Comparison of ENCODE assay signal across 9 mouse cellular contexts in genomic region chr15:97992027-97992711, GRCm38 (mm10). TPM values are rescaled to one million over a fixed set of nuclear protein-coding genes. Genes with fewer than 3 reads are reported as not detected.
DNase-seq lines count a peak whose midpoint lies in the region; ATAC-seq lines count a peak whose summit lies in the region.
"Had no signal": no experiment of that assay in that cellular context is flagged by ENCODE, and none has a peak within 500 bp of the region (broad histone marks: within the 10 kb centered on the region; RNA-seq: fewer than 3 reads in every experiment).

No protein-coding gene starts in this region.

- 28% methylated on average over 13 of the region's 13 CpGs for WGBS in forebrain, embryonic 11.5 days
- 45% methylated on average over 13 of the region's 13 CpGs for WGBS in liver, embryonic 11.5 days

- no peak overlapping the region for H3K4me3 ChIP-seq in forebrain, embryonic 11.5 days (ENCODE audit: low read depth, low read length)
- no peak overlapping the region for H3K4me3 ChIP-seq in liver, embryonic 11.5 days (ENCODE audit: low read depth, low read length)

- H3K27me3 ChIP-seq in forebrain, embryonic 11.5 days (ENCODE audit: control insufficient read depth, insufficient read depth, low read length), result no peaks in the 10 kb centered on the region
- peaks cover 3% of the 10 kb centered on the region; the same call in 1 of the 2 replicates for H3K27me3 ChIP-seq in liver, embryonic 11.5 days (replicated peaks; ENCODE audit: control insufficient read depth, insufficient read depth, low read length)

- H3K4me1 ChIP-seq in forebrain, embryonic 11.5 days (replicated peaks; ENCODE audit: control insufficient read depth, insufficient read depth, low read length), result peaks cover 37% of the 10 kb centered on the region
- peaks cover 14% of the 10 kb centered on the region for H3K4me1 ChIP-seq in liver, embryonic 11.5 days (replicated peaks; ENCODE audit: control insufficient read depth, insufficient read depth, low read length)

- H3K36me3 ChIP-seq in forebrain, embryonic 11.5 days (ENCODE audit: control insufficient read depth, insufficient read depth, low read length), result peaks cover 14% of the 10 kb centered on the region; the same call in 1 of the 2 replicates
- H3K36me3 ChIP-seq in liver, embryonic 11.5 days (ENCODE audit: control insufficient read depth, insufficient read depth, low read length), result no peaks in the 10 kb centered on the region

- H3K9ac ChIP-seq in forebrain, embryonic 11.5 days (ENCODE audit: low read length), result peak overlapping the region; percentile 65
- 0 out of 2 replicates have a peak overlapping the region, but pooled peaks have one; percentile 17 for H3K9ac ChIP-seq in liver, embryonic 11.5 days (ENCODE audit: low read depth, low read length)

- DNase-seq in cerebellum, postnatal 14 days, result peak; percentile 24 to 39
- no peak for DNase-seq in cerebellum, adult 18-20 months
- peak; percentile 59 for DNase-seq in 3T3-L1 (ENCODE audit: low read depth, low spot score)
- peak; percentile 66 for DNase-seq in forebrain, embryonic 11.5 days (ENCODE audit: low spot score)
- DNase-seq in liver, embryonic 11.5 days (ENCODE audit: low spot score), result no peak
- DNase-seq in frontal cortex, postnatal 14 days (ENCODE audit: low spot score in 2 of 2), result no peak
- no peak for DNase-seq in frontal cortex, postnatal 10 days (ENCODE audit: low spot score in 2 of 2)
- no peak for DNase-seq in layer of hippocampus, postnatal 14 days (ENCODE audit: low spot score in 2 of 2)

- H3K27ac ChIP-seq in forebrain, embryonic 11.5 days (ENCODE audit: low read depth, low read length), result peak overlapping the region; percentile 95
- peak overlapping the region; percentile 46; the same call in 1 of the 2 replicates for H3K27ac ChIP-seq in liver, embryonic 11.5 days (ENCODE audit: low read depth, low read length)
- H3K27ac ChIP-seq: macrophage had no signal

- peak overlapping the region; percentile 31; the same call in 1 of the 2 replicates for H3K4me2 ChIP-seq in forebrain, embryonic 11.5 days (ENCODE audit: low read depth, low read length, severe bottlenecking)
- peak overlapping the region; percentile 52 for H3K4me2 ChIP-seq in liver, embryonic 11.5 days

- ATAC-seq in forebrain, embryonic 11.5 days (replicated peaks; ENCODE audit: low FRiP score), result no peak
- ATAC-seq in liver, embryonic 11.5 days (replicated peaks; ENCODE audit: low FRiP score), result peak; percentile 28

- no peaks in the 10 kb centered on the region for H3K9me3 ChIP-seq in forebrain, embryonic 11.5 days (ENCODE audit: control insufficient read depth, low read length)
- no peaks in the 10 kb centered on the region for H3K9me3 ChIP-seq in liver, embryonic 11.5 days (ENCODE audit: control insufficient read depth, low read length)

RNA-seq across cellular contexts. Expression of gene Col2a1, which starts 12.3 kb away (rescaled TPM):
- 128 and 143 TPM in 2 replicates for polyA plus RNA-seq in forebrain, embryonic 11.5 days (2014; fragmentation: Nextera tagmentation; extraction: Ambion mirVana)
- polyA plus RNA-seq in liver, embryonic 11.5 days (2014; fragmentation: Nextera tagmentation; extraction: Ambion mirVana), result 6.5 and 7.0 TPM in 2 replicates
- 1 to 10 TPM in 1 of 2 experiments, under 1 TPM in 1; 0.69 to 1.2 TPM for total RNA-seq in layer of hippocampus, postnatal 14 days (2021)
- polyA plus RNA-seq: macrophage had no signal

RNA-seq across cellular contexts. Expression of gene Tmem106c, which starts 28.2 kb away (rescaled TPM):
- polyA plus RNA-seq in forebrain, embryonic 11.5 days (2014; fragmentation: Nextera tagmentation; extraction: Ambion mirVana), result 44.5 and 47.8 TPM in 2 replicates
- polyA plus RNA-seq in liver, embryonic 11.5 days (2014; fragmentation: Nextera tagmentation; extraction: Ambion mirVana), result 25.7 and 28.0 TPM in 2 replicates
- 10 to 100 TPM; 19.1 to 22.3 TPM for total RNA-seq in layer of hippocampus, postnatal 14 days (2021)

Comparison
In these comparisons a context has a peak if more than half of its experiments do, and no peak if none do; other contexts are left out.
1. DNase-seq: peak in cerebellum, postnatal 14 days (2 of 2), 3T3-L1 (single experiment) and forebrain, embryonic 11.5 days (single experiment); none in cerebellum, adult 18-20 months (0 of 2), liver, embryonic 11.5 days (single experiment), frontal cortex, postnatal 14 days (0 of 2), frontal cortex, postnatal 10 days (0 of 2) and layer of hippocampus, postnatal 14 days (0 of 2).
2. RNA of gene Col2a1, which starts 12.3 kb away (polyA plus RNA-seq): 128 to 143 TPM in forebrain, embryonic 11.5 days; 6.5 to 7.0 TPM in liver, embryonic 11.5 days; every median in the first group is over 10 times any median in the second.